Mouse (Mus musculus) C2C12 (cell line): ENCODE data around the gene Mtmr12.

Experiments used
- CTCF ChIP-seq: IDR thresholded peaks from one replicate; pipeline ENCODE4 v1.5.1; 2011; ENCODE audit not compliant: control insufficient read depth, insufficient read depth, insufficient read length
- FOSL1 ChIP-seq: IDR thresholded peaks from one replicate; pipeline ENCODE4 v1.8.0; 2011; ENCODE audit warnings: mild to moderate bottlenecking, low read length; ENCODE audit not compliant: poor library complexity, insufficient read depth, severe bottlenecking
- MAX ChIP-seq: IDR thresholded peaks from one replicate; pipeline ENCODE4 v1.6.1; 2011; ENCODE audit warnings: mild to moderate bottlenecking, control low read depth
- MYOG ChIP-seq: IDR thresholded peaks from one replicate; pipeline ENCODE4 v1.6.1; 2011; ENCODE audit not compliant: control insufficient read depth, insufficient read length; ENCODE audit errors: extremely low read depth
- USF1 ChIP-seq: IDR thresholded peaks from one replicate; pipeline ENCODE4 v1.6.1; 2011; ENCODE audit warnings: low read depth, mild to moderate bottlenecking, control low read depth, moderate library complexity

- TF ChIP-seq FOSL1 (no peak), USF1 (no peak), MAX (no peak), CTCF (no peak), MYOG (no peak)
These were observed 109.8 kb downstream of the Mtmr12 start for GRCm38 (mm10) chr15:12314584-12314983.
